Mouse (Mus musculus) midbrain, embryonic 14.5 days (tissue): ENCODE results near the gene Orm3. TPM values are rescaled to one million over a fixed set of nuclear protein-coding genes. Genes with fewer than 3 reads are reported as not detected.

Experiments used
- ATAC-seq: fragments of 200-750 bp; cut with Nextera tagmentation; 2 replicates; pipeline ENCODE4 v1.8.0; 2017; ENCODE audit warnings: moderate number of reproducible peaks, moderate library complexity; ENCODE audit not compliant: low FRiP score, low TSS enrichment
- DNase-seq: peaks from one replicate; pipeline ENCODE4 v3.0.0-alpha.2; 2015
- H3K27ac ChIP-seq: fragments of 300-500 bp; sonication (generic); replicated peaks from 2 replicates; pipeline ENCODE4 v1.5.1; 2014; ENCODE audit warnings: mild to moderate bottlenecking, low read depth, low read length, moderate library complexity
- H3K27me3 ChIP-seq: fragments of 300-500 bp; sonication (generic); 2 replicates; pipeline ENCODE4 v1.6.1; 2014; ENCODE audit warnings: low read length, control low read depth, mixed read lengths; ENCODE audit not compliant: control insufficient read depth, insufficient read depth
- H3K36me3 ChIP-seq: fragments of 300-500 bp; sonication (generic); 2 replicates; pipeline ENCODE4 v1.6.1; 2014; ENCODE audit warnings: low read length, control low read depth; ENCODE audit not compliant: control insufficient read depth, insufficient read depth
- H3K4me1 ChIP-seq: fragments of 300-500 bp; sonication (generic); 2 replicates; pipeline ENCODE4 v1.6.1; 2014; ENCODE audit warnings: mild to moderate bottlenecking, antibody characterized with exemption, low read length, control low read depth; ENCODE audit not compliant: control insufficient read depth, insufficient read depth
- H3K4me2 ChIP-seq: fragments of 300-500 bp; sonication (generic); 2 replicates; pipeline ENCODE4 v1.6.1; 2014; ENCODE audit warnings: mild to moderate bottlenecking, low read length, moderate library complexity
- H3K4me3 ChIP-seq: fragments of 300-500 bp; sonication (generic); replicated peaks from 2 replicates; pipeline ENCODE4 v1.5.1; 2014; ENCODE audit warnings: low read depth, low read length
- H3K9ac ChIP-seq: fragments of 300-500 bp; sonication (generic); replicated peaks from 2 replicates; pipeline ENCODE4 v1.6.1; 2014; ENCODE audit warnings: mild to moderate bottlenecking, low read length, moderate library complexity
- H3K9me3 ChIP-seq: fragments of 300-500 bp; sonication (generic); 2 replicates; pipeline ENCODE4 v1.6.1; 2016; ENCODE audit warnings: low read length, control low read depth, mixed read lengths; ENCODE audit not compliant: control insufficient read depth
- WGBS: fragments of 180-500 bp; shearing (Covaris S2); extraction: QIAGEN DNeasy Blood & Tissue Kit; methylation state at CpG from one replicate; pipeline ENCODE4 v1.1.7; 2014; 5-methylcytosine and 5-hydroxymethylcytosine counted together
- polyA plus RNA-seq: library from polyadenylated mRNA; unstranded; fragments of >200 nt; fragmentation: Nextera tagmentation; extraction: Ambion mirVana; gene quantifications from 2 replicates; pipeline ENCODE4 v1.2.1, GENCODE M21; 2014

The Orm3 gene
- polyA plus RNA-seq, 1 experiment from 2014 or later: not detected

DNA sequence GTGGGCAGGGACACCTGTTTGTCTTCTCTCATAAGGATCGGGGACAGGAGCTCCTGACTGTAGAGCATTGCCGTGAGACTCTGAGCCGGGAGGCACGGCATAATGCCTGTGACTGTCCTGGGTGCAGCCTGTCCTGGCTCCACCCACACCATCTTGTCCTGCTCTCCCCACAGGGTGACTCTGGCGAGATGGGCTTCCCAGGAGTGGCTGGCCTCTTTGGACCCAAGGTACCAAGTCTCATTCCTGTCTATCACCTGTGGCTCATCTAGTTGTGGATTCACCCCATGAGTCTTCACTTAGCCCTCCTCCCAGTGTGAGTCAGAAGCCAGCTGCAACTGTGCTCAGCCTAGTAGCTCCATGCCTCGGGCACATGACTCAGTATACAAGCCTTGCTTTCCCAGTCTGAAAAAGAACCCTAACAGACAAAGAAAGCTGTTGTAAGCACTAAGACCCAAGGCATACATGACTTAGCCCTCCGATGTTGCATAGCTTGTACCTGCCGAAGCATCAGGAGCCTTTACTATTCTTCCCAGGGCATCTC is 32.6 kb upstream of the Orm3 start:
- no peak overlapping the region for H3K9ac ChIP-seq
- no peaks in the 10 kb centered on the region for H3K27me3 ChIP-seq
- WGBS: 87% methylated on average over 8 of the region's 8 CpGs
- no peak overlapping the region for H3K4me3 ChIP-seq
- no peaks in the 10 kb centered on the region for H3K36me3 ChIP-seq
- no peaks in the 10 kb centered on the region for H3K9me3 ChIP-seq
- no peak for DNase-seq
- H3K27ac ChIP-seq: no peak overlapping the region
- H3K4me2 ChIP-seq: no peak overlapping the region
- H3K4me1 ChIP-seq: no peaks in the 10 kb centered on the region
- no peak for ATAC-seq

DNA sequence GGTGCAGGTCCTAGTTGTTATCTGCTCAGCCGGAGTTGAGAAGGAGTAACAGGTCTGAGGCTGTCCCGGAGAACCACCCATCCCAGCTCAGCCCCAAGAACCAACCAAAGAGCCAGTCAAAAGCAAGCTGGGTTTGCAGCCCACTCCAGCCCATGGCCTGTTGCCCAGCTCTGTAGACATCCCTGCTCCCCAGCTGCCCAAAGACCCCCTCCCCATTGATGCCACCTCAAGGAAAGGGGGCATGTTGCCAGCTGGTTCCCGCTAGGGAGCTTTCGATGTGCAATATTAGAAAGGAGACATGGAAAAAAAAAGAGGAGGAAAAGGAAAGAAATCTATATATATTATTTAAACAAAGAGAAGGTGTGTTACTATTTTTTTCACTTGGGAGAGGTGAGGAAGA is 22.6 kb upstream of the Orm3 start:
- ATAC-seq (no peak), DNase-seq (no peak)
- Histone ChIP-seq H3K4me2 (no peak overlapping the region), H3K9ac (no peak overlapping the region), H3K9me3 (no peaks in the 10 kb centered on the region), H3K4me3 (no peak overlapping the region), H3K27ac (no peak overlapping the region), H3K36me3 (no peaks in the 10 kb centered on the region), H3K4me1 (no peaks in the 10 kb centered on the region), H3K27me3 (no peaks in the 10 kb centered on the region)
- 90% methylated on average over 4 of the region's 4 CpGs for WGBS

DNA sequence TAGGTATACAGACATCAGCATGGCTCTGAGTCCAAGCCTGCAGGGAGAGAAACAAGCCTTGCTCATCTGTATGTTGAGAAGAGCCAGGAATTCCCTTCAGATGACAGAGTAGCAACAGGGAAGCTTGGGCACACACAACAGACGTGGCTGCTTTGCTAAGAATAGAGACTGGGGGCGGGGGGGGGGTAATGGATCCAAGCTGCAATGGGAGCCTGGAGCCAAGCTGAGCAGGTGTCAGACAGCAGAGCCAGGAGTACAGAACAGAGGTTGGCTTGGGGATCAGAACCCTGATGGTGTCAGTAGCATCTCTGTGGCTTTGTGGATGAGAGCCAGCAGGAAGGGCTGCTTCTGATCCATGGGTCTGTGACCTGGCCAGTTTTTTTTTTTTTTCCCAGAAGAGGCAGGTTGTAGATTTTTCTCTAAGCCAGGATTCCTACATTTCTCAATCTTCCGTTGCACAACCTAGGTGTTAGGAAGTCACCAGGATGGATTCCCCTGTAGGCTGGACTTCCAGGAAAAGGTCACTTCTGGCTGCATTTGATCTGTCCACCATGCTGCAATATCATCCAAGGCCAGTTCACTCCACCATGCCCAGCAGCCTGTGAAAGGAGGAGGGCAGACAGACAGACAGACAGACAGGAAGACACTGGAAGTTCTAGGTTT is 17.4 kb upstream of the Orm3 start:
- ATAC-seq (no peak), DNase-seq (no peak)
- no peaks in the 10 kb centered on the region for H3K36me3 ChIP-seq
- H3K27me3 ChIP-seq: no peaks in the 10 kb centered on the region
- H3K4me2 ChIP-seq: no peak overlapping the region
- WGBS: 84% methylated on average over 3 of the region's 3 CpGs
- no peak overlapping the region for H3K4me3 ChIP-seq
- H3K4me1 ChIP-seq: no peaks in the 10 kb centered on the region
- no peak overlapping the region for H3K9ac ChIP-seq
- H3K9me3 ChIP-seq: no peaks in the 10 kb centered on the region
- H3K27ac ChIP-seq: no peak overlapping the region

DNA sequence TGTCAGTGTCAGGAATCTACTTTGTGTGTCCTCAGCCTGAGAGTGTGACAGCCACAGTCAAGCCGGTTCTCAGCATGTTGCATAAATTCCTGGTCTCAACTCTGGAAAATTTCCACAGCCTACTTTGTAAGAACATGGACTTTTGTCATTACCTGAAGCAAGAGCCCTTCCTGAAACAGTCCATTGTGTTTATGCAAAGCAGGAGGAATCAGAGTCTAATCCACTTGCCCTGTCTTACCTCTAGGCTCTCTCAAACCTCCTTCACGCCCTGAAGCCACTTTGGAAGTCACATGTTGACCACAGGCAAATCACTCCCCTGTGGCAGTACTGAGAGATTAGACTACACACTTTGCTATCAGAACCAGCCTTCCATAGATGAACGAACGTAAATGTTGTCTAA is 13.5 kb upstream of the Orm3 start:
- H3K27ac ChIP-seq: no peak overlapping the region
- H3K9me3 ChIP-seq: no peaks in the 10 kb centered on the region
- no peak for DNase-seq
- WGBS: 65% methylated on average over 4 of the region's 4 CpGs
- no peaks in the 10 kb centered on the region for H3K27me3 ChIP-seq
- no peak overlapping the region for H3K4me3 ChIP-seq
- no peaks in the 10 kb centered on the region for H3K4me1 ChIP-seq
- no peak overlapping the region for H3K9ac ChIP-seq
- ATAC-seq: no peak
- no peaks in the 10 kb centered on the region for H3K36me3 ChIP-seq
- H3K4me2 ChIP-seq: no peak overlapping the region

DNA sequence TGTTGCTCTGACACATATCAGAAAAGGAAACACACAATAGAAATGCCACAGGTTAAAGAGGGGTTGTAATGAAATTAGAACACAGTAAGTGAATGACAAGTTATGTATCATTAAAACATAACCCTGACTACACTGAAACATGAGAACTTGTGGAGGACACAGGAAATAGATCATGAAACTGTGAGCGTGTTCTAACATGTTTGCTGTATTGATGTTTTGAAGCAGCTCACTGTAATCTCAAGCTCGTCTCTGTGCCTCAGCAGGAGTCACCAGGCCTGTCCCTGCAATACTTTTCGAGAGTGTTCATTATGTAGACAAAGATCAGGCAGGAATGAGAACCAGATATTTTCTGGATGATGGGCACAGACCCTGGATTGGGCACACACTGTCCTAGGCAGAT is 12.4 kb upstream of the Orm3 start:
- 81% methylated on average over 3 of the region's 3 CpGs for WGBS
- no peaks in the 10 kb centered on the region for H3K36me3 ChIP-seq
- no peaks in the 10 kb centered on the region for H3K4me1 ChIP-seq
- H3K9ac ChIP-seq: no peak overlapping the region
- no peak overlapping the region for H3K4me3 ChIP-seq
- H3K4me2 ChIP-seq: no peak overlapping the region
- ATAC-seq: no peak
- no peaks in the 10 kb centered on the region for H3K9me3 ChIP-seq
- no peak for DNase-seq
- H3K27ac ChIP-seq: no peak overlapping the region
- H3K27me3 ChIP-seq: no peaks in the 10 kb centered on the region

DNA sequence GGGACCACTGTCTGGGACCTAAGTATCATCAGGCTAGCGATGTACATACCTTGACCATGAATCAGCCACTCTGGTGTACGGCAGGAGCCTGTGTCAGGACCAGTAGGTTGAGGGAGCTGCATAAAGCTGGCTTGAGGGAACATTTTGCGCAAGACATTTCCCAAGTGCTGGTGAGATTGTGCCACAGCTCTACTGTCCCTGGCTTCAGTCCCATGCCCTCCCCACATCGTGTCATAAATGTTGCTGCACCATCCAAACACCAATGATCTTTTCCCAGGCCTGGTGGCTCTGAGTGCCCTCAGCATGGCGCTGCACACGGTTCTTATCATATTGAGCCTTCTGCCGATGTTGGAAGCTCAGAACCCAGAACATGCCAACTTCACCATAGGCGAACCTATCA is 11.7 kb upstream of the Orm3 start, which contains the start of gene Orm1:
TSS of gene Orm1 (plus strand) at position 266 of the 400 bp plus-strand sequence.
- H3K4me3 ChIP-seq: no peak within 1 kb of the TSS
- H3K4me2 ChIP-seq: no peak within 1 kb of the TSS
- no peaks in the 10 kb centered on the region for H3K27me3 ChIP-seq
- no peak for DNase-seq
- H3K4me1 ChIP-seq: no peaks in the 10 kb centered on the region
- no peak within 1 kb of the TSS for H3K27ac ChIP-seq
- 92% methylated on average over 8 of the region's 8 CpGs for WGBS
- no peak within 1 kb of the TSS for H3K9ac ChIP-seq
- H3K9me3 ChIP-seq: no peaks in the 10 kb centered on the region
- no peak for ATAC-seq
- H3K36me3 ChIP-seq: no peaks in the 10 kb centered on the region

DNA sequence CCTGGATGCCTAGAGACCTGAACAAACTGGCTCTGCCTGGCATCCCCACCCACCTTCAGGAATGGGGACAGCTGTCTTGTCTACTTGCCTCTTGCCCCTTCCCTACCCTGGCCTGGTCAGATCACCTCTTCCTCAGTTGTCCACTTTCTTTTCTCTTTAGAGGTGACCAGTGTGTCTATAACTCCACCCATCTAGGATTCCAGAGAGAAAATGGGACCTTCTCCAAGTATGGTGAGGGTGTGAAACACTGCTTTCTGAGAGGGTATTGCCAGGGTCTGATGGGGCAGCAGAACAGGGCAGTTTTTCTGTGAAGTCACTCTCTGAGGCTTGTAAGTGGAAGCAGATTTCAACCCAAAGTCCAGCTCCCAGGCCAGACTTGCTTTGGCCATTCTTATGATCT is 10.7 kb upstream of the Orm3 start:
- DNase-seq: no peak

DNA sequence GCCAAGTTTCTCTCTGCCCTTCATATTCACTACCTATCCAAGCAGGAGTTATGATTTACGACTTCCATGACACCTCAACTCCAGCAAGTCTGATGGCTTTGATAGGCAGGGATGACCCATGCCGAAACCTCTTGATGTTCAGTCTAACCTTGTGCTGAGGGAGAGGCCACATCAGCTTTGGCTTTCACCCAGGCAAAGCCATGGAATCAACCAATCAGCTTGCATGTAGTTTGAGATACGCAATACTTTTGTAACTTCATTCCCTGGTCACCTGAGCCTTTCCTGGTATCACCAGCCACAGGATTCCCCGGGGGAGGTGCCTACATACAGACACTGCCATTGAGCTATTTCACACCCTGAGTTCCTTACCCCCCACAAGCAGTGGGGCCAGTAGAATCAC is 9.3 kb upstream of the Orm3 start:
- no peaks in the 10 kb centered on the region for H3K9me3 ChIP-seq
- no peaks in the 10 kb centered on the region for H3K4me1 ChIP-seq
- H3K4me2 ChIP-seq: no peak overlapping the region
- H3K36me3 ChIP-seq: no peaks in the 10 kb centered on the region
- no peak for DNase-seq
- ATAC-seq: no peak
- 86% methylated on average over 4 of the region's 4 CpGs for WGBS
- no peaks in the 10 kb centered on the region for H3K27me3 ChIP-seq
- no peak overlapping the region for H3K27ac ChIP-seq
- no peak overlapping the region for H3K4me3 ChIP-seq
- H3K9ac ChIP-seq: no peak overlapping the region

More for the DNA sequence above, 10.7 kb upstream of the Orm3 start:
- H3K9ac ChIP-seq: no peak overlapping the region
- H3K27ac ChIP-seq: no peak overlapping the region
- no peaks in the 10 kb centered on the region for H3K36me3 ChIP-seq
- H3K4me1 ChIP-seq: no peaks in the 10 kb centered on the region
- H3K9me3 ChIP-seq: no peaks in the 10 kb centered on the region
- ATAC-seq: no peak
- no peak overlapping the region for H3K4me2 ChIP-seq
- no peak overlapping the region for H3K4me3 ChIP-seq
- H3K27me3 ChIP-seq: no peaks in the 10 kb centered on the region

DNA sequence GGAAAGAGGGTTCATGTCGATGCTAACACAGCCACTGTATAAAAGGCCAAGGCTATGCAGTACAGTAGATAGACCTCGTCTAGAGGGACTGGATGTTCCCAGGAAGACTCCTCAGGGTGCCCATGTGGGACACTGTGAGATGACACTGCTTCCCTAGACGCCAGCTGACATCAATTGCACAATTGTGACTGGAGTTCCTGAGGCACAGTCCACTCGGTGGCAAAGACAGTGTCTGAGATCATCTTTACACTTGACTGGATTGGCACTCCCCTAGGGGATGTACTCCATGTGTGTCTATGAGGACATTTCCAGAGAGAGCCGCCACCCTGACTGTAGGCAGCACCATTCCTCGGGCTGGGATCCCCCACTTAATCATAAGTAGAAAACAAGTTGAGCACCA is 7.4 kb upstream of the Orm3 start:
- H3K4me3 ChIP-seq: no peak overlapping the region
- WGBS: 67% methylated on average over 6 of the region's 6 CpGs
- no peaks in the 10 kb centered on the region for H3K27me3 ChIP-seq
- no peaks in the 10 kb centered on the region for H3K9me3 ChIP-seq
- DNase-seq (no peak), ATAC-seq (no peak)
- H3K27ac ChIP-seq: no peak overlapping the region
- H3K36me3 ChIP-seq: no peaks in the 10 kb centered on the region
- H3K9ac ChIP-seq: no peak overlapping the region
- H3K4me1 ChIP-seq: no peaks in the 10 kb centered on the region
- H3K4me2 ChIP-seq: no peak overlapping the region
